Mouse (Mus musculus) heart, postnatal 14 days (tissue): Measurements from ENCODE around the gene Map3k14. TPM values are rescaled to one million over a fixed set of nuclear protein-coding genes. Genes with fewer than 3 reads are reported as not detected.
"Not testable (repeated sequence)": the region's sequence is repeated elsewhere in the genome, so short reads cannot be mapped to it uniquely, and the experiment has no call there.

Experiments used
- DNase-seq, 2 experiments: peaks; one replicate each; pipeline ENCODE4 v3.0.0; 2021 to 2022
- intact Hi-C: fragments of 180-260 bp; cut with DNase I; formaldehyde crosslinking; loops from one replicate; pipeline ENCODE4 v1.15.1; 2025
- total RNA-seq, 2 experiments: library from RNA; stranded (reverse); gene quantifications; 2 replicates each; pipeline ENCODE4 v1.2.3; 2021

The Map3k14 gene
- total RNA-seq, 2 experiments from 2014 or later, result 3.5 to 4.0 TPM

GRCm38 (mm10) chr11:103249509-103249908 is 17.8 kb downstream of the Map3k14 start:
- no peak for DNase-seq
- intact Hi-C loops, result no loop called here

- DNase-seq, result no peak
- intact Hi-C loops, result no loop called here
Measured at GRCm38 (mm10) chr11:103248837-103249236, 18.4 kb downstream of the Map3k14 start.

- intact Hi-C loops, result no loop called here
Measured at GRCm38 (mm10) chr11:103247504-103248177, 19.6 kb downstream of the Map3k14 start.

GRCm38 (mm10) chr11:103246731-103247290 is 20.5 kb downstream of the Map3k14 start:
- intact Hi-C loops, result no loop called here

More at GRCm38 (mm10) chr11:103247504-103248177, 19.6 kb downstream of the Map3k14 start:
- peak; percentile 82 to 89 for DNase-seq

GRCm38 (mm10) chr11:103246081-103246730 is 21.1 kb downstream of the Map3k14 start:
- peak; percentile 55 to 65 for DNase-seq
- intact Hi-C loops, result no loop called here

More at GRCm38 (mm10) chr11:103246731-103247290, 20.5 kb downstream of the Map3k14 start:
- no peak for DNase-seq

- no peak for DNase-seq
- intact Hi-C loops, result no loop called here
Measured at GRCm38 (mm10) chr11:103244856-103245255, 22.4 kb downstream of the Map3k14 start.

GRCm38 (mm10) chr11:103240740-103241139 is 26.5 kb downstream of the Map3k14 start:
- peak in 1 of 2 experiments; percentile 46 for DNase-seq
- intact Hi-C loops, result no loop called here

- intact Hi-C loops, result no loop called here
- DNase-seq, result no peak
Measured at GRCm38 (mm10) chr11:103237757-103238156, 29.5 kb downstream of the Map3k14 start.

- intact Hi-C loops, result no loop called here
- no peak for DNase-seq
Measured at GRCm38 (mm10) chr11:103236903-103237302, 30.4 kb downstream of the Map3k14 start.

GRCm38 (mm10) chr11:103236431-103236830 is 30.8 kb downstream of the Map3k14 start:
- DNase-seq, result no peak
- intact Hi-C loops, result no loop called here

- intact Hi-C loops, result no loop called here
- peak; percentile 42 to 55 for DNase-seq
Measured at GRCm38 (mm10) chr11:103235702-103236101, 31.6 kb downstream of the Map3k14 start.

GRCm38 (mm10) chr11:103234447-103234846 is 32.8 kb downstream of the Map3k14 start:
- intact Hi-C loops, result loop anchor here (5.0 kb wide), 2 partner anchors 67 to 173 kb away; no protein-coding TSS in a partner anchor
- DNase-seq, result no peak

- intact Hi-C loops, result loop anchor here (1.0 to 5.0 kb wide), 4 partner anchors 40 to 174 kb away; no protein-coding TSS in a partner anchor
- DNase-seq, result peak; percentile 88 to 90
Measured at GRCm38 (mm10) chr11:103232966-103233365, 34.3 kb downstream of the Map3k14 start.

GRCm38 (mm10) chr11:103231367-103231766 is 35.9 kb downstream of the Map3k14 start:
- intact Hi-C loops, result loop anchor here (5.0 kb wide), 2 partner anchors 64 to 176 kb away; no protein-coding TSS in a partner anchor
- DNase-seq, result no peak

GRCm38 (mm10) chr11:103230626-103231025 is 36.6 kb downstream of the Map3k14 start:
- intact Hi-C loops, result loop anchor here (5.0 kb wide), 2 partner anchors 63 to 177 kb away; no protein-coding TSS in a partner anchor
- DNase-seq, result peak; percentile 42 to 54

GRCm38 (mm10) chr11:103229608-103230007 is 37.7 kb downstream of the Map3k14 start:
- intact Hi-C loops, result loop anchor here (5.0 kb wide), 2 partner anchors 62 to 178 kb away; no protein-coding TSS in a partner anchor

GRCm38 (mm10) chr11:103223951-103224456 is 43.3 kb downstream of the Map3k14 start:
- intact Hi-C loops, result no loop called here
- DNase-seq, result peak; percentile 40 to 49

More at GRCm38 (mm10) chr11:103229608-103230007, 37.7 kb downstream of the Map3k14 start:
- DNase-seq, result no peak

- intact Hi-C loops, result no loop called here
- DNase-seq, result no peak
Measured at GRCm38 (mm10) chr11:103223444-103223843, 43.8 kb downstream of the Map3k14 start.

GRCm38 (mm10) chr11:103222718-103223117 is 44.6 kb downstream of the Map3k14 start:
- DNase-seq, intact Hi-C loops: not testable (repeated sequence)

GRCm38 (mm10) chr11:103221437-103221836 is 45.8 kb downstream of the Map3k14 start:
- intact Hi-C loops, result no loop called here
- DNase-seq, result no peak

- intact Hi-C loops, result no loop called here
- no peak for DNase-seq
Measured at GRCm38 (mm10) chr11:103219995-103220394, 47.3 kb downstream of the Map3k14 start.
